Mouse (Mus musculus): Measurements from ENCODE around the gene Cpne5. TPM values are rescaled to one million over a fixed set of nuclear protein-coding genes. Genes with fewer than 3 reads are reported as not detected.

The Cpne5 gene
- polyA plus RNA-seq (2012; fragmentation: generic; extraction: Trizol): under 1 TPM; 0.13 to 0.22 TPM

GRCm38 (mm10) chr17:29237772-29238420 is at the start of gene Cpne5:
Cpne5 (minus strand) TSS chr17:29238167.

GRCm38 (mm10) chr17:29268682-29269348 is 30.8 kb upstream of the Cpne5 start, which contains the start of gene BC004004:
BC004004 (plus strand) TSS chr17:29268788.

GRCm38 (mm10) chr17:29263840-29264633 is 26.1 kb upstream of the Cpne5 start, which contains the start of gene Ppil1:
Ppil1 (minus strand) TSS chr17:29264186.

GRCm38 (mm10) chr17:29113591-29114352 is 124.2 kb downstream of the Cpne5 start, which contains the start of gene Rab44:
Rab44 (plus strand) TSS chr17:29114145.

Other genes starting within 250 kb of the Cpne5 start
- 10 to 100 TPM in 1 of 2 experiments, 1 to 10 TPM in 1; 5.5 to 66.1 TPM for gene Stk38, start 230.2 kb downstream of the Cpne5 start, polyA plus RNA-seq (2012; fragmentation: generic; extraction: Trizol)
- 100 to 1,000 TPM in 1 of 2 experiments, 10 to 100 TPM in 1; 33.1 to 103 TPM for gene Srsf3, start 205.5 kb downstream of the Cpne5 start, polyA plus RNA-seq (2012; fragmentation: generic; extraction: Trizol)
- gene Cdkn1a, start 147.2 kb downstream of the Cpne5 start, polyA plus RNA-seq (2012; fragmentation: generic; extraction: Trizol): 100 to 1,000 TPM; 177 to 319 TPM
- gene Rab44, start 124.0 kb downstream of the Cpne5 start, polyA plus RNA-seq (2012; fragmentation: generic; extraction: Trizol): under 1 TPM; 0.02 to 0.25 TPM
- gene Ppil1, start 26.0 kb upstream of the Cpne5 start, polyA plus RNA-seq (2012; fragmentation: generic; extraction: Trizol): 10 to 100 TPM; 30.8 to 49.3 TPM
- gene BC004004, start 30.6 kb upstream of the Cpne5 start, polyA plus RNA-seq (2012; fragmentation: generic; extraction: Trizol): 100 to 1,000 TPM in 1 of 2 experiments, 10 to 100 TPM in 1; 57.7 to 148 TPM
- gene Pi16, start 79.5 kb upstream of the Cpne5 start, polyA plus RNA-seq (2012; fragmentation: generic; extraction: Trizol): 10 to 100 TPM in 1 of 2 experiments, under 1 TPM in 1; 0.09 to 16.2 TPM
- gene Mtch1, start 109.8 kb upstream of the Cpne5 start, polyA plus RNA-seq (2012; fragmentation: generic; extraction: Trizol): 1,000 to 10,000 TPM in 1 of 2 experiments, 100 to 1,000 TPM in 1; 971 to 1,016 TPM
- 1 to 10 TPM in 1 of 2 experiments, under 1 TPM in 1; 0.19 to 2.1 TPM for gene Fgd2, start 122.7 kb upstream of the Cpne5 start, polyA plus RNA-seq (2012; fragmentation: generic; extraction: Trizol)

All from C3H10T1/2 (cell line).